Mouse (Mus musculus): ENCODE measurements around the gene Ppp1r1c.

Gene Ppp1r1c

GRCm38 (mm10) chr2:79856874-79857273 is 149.3 kb downstream of the Ppp1r1c start:
- DNase-seq (ENCODE audit: low read depth, low spot score) = no peak

- peak; percentile 50 for DNase-seq (ENCODE audit: low read depth, low spot score)
These were observed 157.9 kb downstream of the Ppp1r1c start for GRCm38 (mm10) chr2:79865275-79865999.
